Mouse (Mus musculus) CD4-positive naive resting alpha-beta T cell, adult 57 days (primary cell): ENCODE measurements around the gene Otop2. TPM values are rescaled to one million over a fixed set of nuclear protein-coding genes. Genes with fewer than 3 reads are reported as not detected.

ENCODE experiments used
- total RNA-seq: library from RNA; stranded (reverse); gene quantifications from one replicate; pipeline ENCODE4 v1.2.4, GENCODE M21; 2023

Gene Otop2
- not detected for total RNA-seq

GRCm38 (mm10) chr11:115306863-115307262, at the start of gene Otop2:
Otop2 (plus strand) TSS chr11:115307163.

GRCm38 (mm10) chr11:115267061-115267883, 39.7 kb upstream of the Otop2 start, which contains the start of gene Grin2c:
Grin2c (minus strand) TSS chr11:115267243.

DNA sequence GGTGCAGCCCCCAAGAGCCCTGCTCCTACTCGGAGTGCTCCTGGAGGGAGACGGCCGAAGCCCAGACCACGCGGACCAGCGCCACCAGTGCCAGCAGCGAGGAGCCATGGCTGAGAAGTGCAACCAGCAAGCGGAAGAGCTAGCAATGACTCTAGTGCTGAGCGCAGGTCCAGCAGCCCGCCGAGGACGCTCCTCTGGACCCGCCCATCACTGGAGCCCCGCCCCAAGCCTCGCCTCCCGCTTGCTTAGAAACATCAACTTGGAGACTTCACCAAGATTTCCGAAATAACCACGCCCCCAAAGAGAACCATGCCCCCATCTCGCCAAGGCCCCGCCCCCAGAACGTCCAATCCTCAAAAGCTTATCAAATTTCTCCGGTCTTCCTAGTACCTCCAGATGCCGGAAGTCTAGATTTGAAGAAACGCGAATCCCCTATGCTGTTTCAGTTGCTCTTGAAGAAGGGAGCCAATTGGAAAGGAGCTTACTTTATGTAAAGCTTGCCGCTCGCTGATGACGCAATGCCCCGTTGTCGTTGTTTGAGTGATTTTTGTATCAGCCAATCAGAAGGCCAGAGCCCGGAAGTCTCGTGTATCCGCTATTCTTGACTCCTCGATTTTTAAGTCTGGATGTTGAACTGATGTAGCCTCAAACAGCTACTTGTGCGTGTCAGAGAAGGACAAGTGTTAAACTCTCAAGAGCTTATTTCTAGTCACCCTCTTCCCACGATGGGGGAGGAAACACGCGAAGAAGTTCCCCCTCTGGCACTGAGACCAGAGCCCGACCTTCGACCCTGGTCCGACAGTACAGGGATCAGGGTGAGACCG, 30.0 kb upstream of the Otop2 start, which contains the start of gene Fdxr:
Gene Fdxr, minus strand, starts transcription at position 271 of the 824 bp plus-strand sequence.

GRCm38 (mm10) chr11:115297214-115297826, 9.6 kb upstream of the Otop2 start, which contains the start of gene Fads6:
Fads6 (minus strand) TSS chr11:115297663.

DNA sequence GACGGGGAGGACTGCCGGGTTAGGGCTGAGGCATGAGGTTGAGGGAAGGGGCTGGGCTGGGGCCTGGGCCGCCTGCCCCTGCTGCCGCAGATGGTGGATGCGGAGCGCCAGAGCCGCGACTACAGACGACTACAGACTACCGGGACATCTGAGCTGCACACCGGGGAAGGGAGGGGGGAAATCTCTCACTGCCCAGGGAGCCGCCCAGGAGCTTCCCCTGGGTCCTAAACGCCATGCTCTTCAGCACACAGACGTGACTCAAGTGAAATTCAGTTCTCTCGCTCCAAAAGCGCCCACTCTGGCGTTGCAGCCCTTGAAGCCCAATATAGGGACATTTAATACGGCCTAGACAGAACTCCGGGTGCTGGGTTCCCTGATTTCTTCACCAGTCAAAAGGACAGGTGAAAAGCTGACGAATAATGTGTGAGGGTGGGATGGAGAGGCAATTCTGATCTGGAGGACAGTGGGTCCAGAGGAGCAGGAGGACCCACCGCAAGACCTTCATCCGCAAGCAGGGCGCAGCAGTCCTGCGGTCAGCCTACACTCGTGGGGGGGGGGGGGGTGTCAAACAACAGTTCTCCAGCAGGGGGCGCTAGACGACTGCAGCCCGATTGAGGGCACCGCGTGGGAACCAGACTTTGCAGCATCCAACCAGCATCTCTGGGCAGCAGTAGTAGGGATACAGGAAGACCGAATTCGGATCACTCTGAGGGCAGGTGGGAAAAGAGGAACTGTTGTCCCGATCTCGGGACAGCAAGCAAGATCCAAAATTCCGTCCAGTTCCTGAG, 15.1 kb downstream of the Otop2 start, which contains the start of gene Ush1g:
Gene Ush1g, minus strand, starts transcription at position 136 of the 788 bp plus-strand sequence.

GRCm38 (mm10) chr11:115334531-115334930, 27.6 kb downstream of the Otop2 start, which contains the start of gene Otop3:
Otop3 (plus strand) TSS chr11:115334731.

DNA sequence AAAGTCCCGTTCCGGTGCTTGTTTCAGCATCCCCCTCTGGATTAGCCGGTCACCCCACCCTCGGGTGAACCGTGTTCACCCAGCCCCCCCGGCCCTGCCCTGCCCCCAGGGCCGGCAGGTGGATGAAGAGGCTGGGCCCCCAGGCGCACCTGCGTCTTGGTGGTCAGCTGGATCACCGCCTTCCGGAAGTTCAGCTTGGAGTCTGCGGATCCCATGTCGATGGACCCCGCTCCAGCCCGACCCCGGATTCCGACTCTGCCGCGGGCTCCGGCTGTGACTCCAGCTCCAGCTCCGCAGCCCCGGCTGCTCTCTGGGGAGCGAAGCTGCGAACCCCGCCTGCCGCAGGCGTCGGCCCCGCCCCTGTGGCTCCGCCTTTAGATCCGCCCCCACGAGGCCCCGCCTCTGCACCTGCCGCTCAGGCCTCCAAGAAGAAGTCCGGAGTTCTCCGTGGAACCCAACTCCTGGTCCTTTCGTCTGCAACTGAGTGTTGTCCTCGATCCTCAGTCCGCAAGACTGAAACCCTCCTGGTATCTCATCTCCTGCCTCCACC, 60.5 kb downstream of the Otop2 start, which contains the start of gene Hid1:
Gene Hid1, minus strand, starts transcription at position 362 of the 550 bp plus-strand sequence.

Other genes with a start within 250 kb of the Otop2 start
- gene Cd300e, start 245.0 kb upstream of the Otop2 start, total RNA-seq = 0.83 TPM
- 37.7 TPM for gene Rab37, start 215.7 kb upstream of the Otop2 start, total RNA-seq
- gene Cd300lf, start 173.2 kb upstream of the Otop2 start, total RNA-seq = 0.65 TPM
- gene Slc9a3r1, start 143.8 kb upstream of the Otop2 start, total RNA-seq = 202 TPM
- gene Tmem104, start 119.7 kb upstream of the Otop2 start, total RNA-seq = 11.1 TPM
- gene Nat9, start 119.3 kb upstream of the Otop2 start, total RNA-seq = 7.2 TPM
- 0.21 TPM for gene Grin2c, start 39.9 kb upstream of the Otop2 start, total RNA-seq
- gene Fdxr, start 30.1 kb upstream of the Otop2 start, total RNA-seq = 22.9 TPM
- gene Fads6, start 9.5 kb upstream of the Otop2 start, total RNA-seq = 2.3 TPM
- not detected for gene Ush1g, start 14.9 kb downstream of the Otop2 start, total RNA-seq
- not detected for gene Otop3, start 27.6 kb downstream of the Otop2 start, total RNA-seq
- gene Hid1, start 60.6 kb downstream of the Otop2 start, total RNA-seq = 33.8 TPM
- gene Cdr2l, start 74.8 kb downstream of the Otop2 start, total RNA-seq = 1.2 TPM
- gene Mrpl58, start 96.6 kb downstream of the Otop2 start, total RNA-seq = 120 TPM
- gene Atp5h, start 112.8 kb downstream of the Otop2 start, total RNA-seq = 235 TPM
- 51.3 TPM for gene Kctd2, start 113.0 kb downstream of the Otop2 start, total RNA-seq
- gene Trim80, start 133.4 kb downstream of the Otop2 start, total RNA-seq = 0.30 TPM
- gene Slc16a5, start 155.3 kb downstream of the Otop2 start, total RNA-seq = 20.0 TPM
- 29.3 TPM for gene Armc7, start 168.5 kb downstream of the Otop2 start, total RNA-seq
- gene Nt5c, start 184.7 kb downstream of the Otop2 start, total RNA-seq = 114 TPM
- 166 TPM for gene Jpt1, start 207.2 kb downstream of the Otop2 start, total RNA-seq
- gene Sumo2, start 229.1 kb downstream of the Otop2 start, total RNA-seq = 212 TPM